Mouse (Mus musculus): Measurements from ENCODE around the gene Hhatl.

DNA sequence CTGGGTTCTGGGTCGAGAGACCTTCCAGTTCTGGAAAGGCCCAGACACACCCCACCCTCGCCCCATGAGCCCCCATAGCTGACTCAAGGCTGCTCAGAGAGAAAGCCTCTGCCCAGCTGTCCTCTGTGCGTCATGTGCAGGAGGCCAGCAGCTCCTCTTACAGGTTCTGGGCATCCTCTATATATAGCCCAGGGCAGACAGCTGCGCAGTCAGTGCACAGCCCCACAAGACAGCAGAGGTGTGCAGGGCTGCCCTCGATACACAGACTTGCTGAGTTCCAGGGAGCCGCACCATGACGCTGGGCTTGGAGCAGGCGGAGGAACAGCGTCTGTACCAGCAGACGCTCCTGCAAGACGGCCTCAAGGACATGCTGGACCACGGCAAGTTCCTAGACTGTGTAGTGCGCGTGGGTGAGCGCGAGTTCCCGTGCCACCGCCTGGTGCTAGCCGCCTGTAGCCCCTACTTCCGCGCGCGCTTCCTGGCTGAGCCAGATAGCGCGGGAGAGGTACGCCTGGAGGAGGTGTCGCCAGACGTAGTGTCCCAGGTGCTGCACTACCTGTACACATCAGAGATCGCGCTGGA is 14.7 kb downstream of the Hhatl start, which contains the start of gene Klhl40:
- TF ChIP-seq CTCF (IDR thresholded peaks at IDR 0.05; ENCODE audit: low read depth) (no peak), EP300 (IDR thresholded peaks at IDR 0.05; ENCODE audit: low read depth) (no peak)

All from liver, postnatal 0 days (tissue).